Mouse (Mus musculus) gastrocnemius, adult 2 months (tissue): Measurements from ENCODE around the gene Tcp1. TPM values are rescaled to one million over a fixed set of nuclear protein-coding genes. Genes with fewer than 3 reads are reported as not detected.
"Not testable (repeated sequence)": the region's sequence is repeated elsewhere in the genome, so short reads cannot be mapped to it uniquely, and the experiment has no call there.

Source experiments
- DNase-seq: peaks from one replicate; pipeline ENCODE4 v3.0.0; 2022
- H3K27ac ChIP-seq: fragments of 200-600 bp; 2 replicates; pipeline ENCODE4 v1.8.1; 2022; ENCODE audit warnings: mild to moderate bottlenecking
- H3K4me3 ChIP-seq: fragments of 200-600 bp; 2 replicates; pipeline ENCODE4 v1.8.1; 2022; ENCODE audit warnings: mild to moderate bottlenecking, moderate library complexity
- CTCF ChIP-seq: fragments of 200-600 bp; IDR thresholded peaks from 2 replicates; pipeline ENCODE4 v1.8.1; 2022; ENCODE audit warnings: antibody characterized with exemption, mild to moderate bottlenecking, moderate library complexity
- intact Hi-C: fragments of 180-260 bp; cut with DNase I; formaldehyde crosslinking; loops from one replicate; pipeline ENCODE4 v1.15.1; 2025
- total RNA-seq, 2 experiments: library from RNA; stranded (reverse); gene quantifications; 2 replicates each; pipeline ENCODE4 v1.2.3; 2021

Tcp1 gene
- total RNA-seq, 2 experiments from 2014 or later = 175 to 177 TPM

GRCm38 (mm10) chr17:12921073-12921472, 5.6 kb downstream of the Tcp1 start:
- TF ChIP-seq CTCF = no peak
- Histone ChIP-seq H3K27ac (no peak overlapping the region), H3K4me3 (no peak overlapping the region)
- no peak for DNase-seq
- intact Hi-C loops = no loop called here

DNA sequence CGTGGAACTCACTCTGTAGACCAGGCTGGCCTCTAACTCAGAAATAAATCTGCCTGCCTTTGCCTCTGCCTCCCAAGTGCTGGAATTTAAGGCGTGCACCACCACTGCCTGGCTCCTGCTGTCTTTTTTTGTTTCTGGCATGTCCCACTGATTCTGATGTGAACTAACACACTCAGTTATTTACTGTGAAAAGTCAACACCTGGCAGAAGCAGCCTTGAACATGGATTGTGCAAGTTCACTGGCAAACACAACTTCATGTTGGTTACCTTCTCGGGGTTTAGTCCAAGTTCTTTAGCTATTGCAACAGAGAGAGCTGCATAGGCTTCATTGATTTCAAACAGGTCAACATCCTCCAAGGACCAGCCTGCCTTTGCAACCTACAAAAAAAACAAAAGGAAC, 9.5 kb downstream of the Tcp1 start:
- no peak for DNase-seq

GRCm38 (mm10) chr17:12925703-12926180, 10.2 kb downstream of the Tcp1 start:
- DNase-seq = no peak
- TF ChIP-seq CTCF = no peak
- no peak overlapping the region for H3K4me3 ChIP-seq
- no peak overlapping the region for H3K27ac ChIP-seq
- intact Hi-C loops = no loop called here

More for the DNA sequence above, 9.5 kb downstream of the Tcp1 start:
- no peak overlapping the region for H3K27ac ChIP-seq
- H3K4me3 ChIP-seq = no peak overlapping the region
- intact Hi-C loops = no loop called here
- TF ChIP-seq CTCF = no peak

DNA sequence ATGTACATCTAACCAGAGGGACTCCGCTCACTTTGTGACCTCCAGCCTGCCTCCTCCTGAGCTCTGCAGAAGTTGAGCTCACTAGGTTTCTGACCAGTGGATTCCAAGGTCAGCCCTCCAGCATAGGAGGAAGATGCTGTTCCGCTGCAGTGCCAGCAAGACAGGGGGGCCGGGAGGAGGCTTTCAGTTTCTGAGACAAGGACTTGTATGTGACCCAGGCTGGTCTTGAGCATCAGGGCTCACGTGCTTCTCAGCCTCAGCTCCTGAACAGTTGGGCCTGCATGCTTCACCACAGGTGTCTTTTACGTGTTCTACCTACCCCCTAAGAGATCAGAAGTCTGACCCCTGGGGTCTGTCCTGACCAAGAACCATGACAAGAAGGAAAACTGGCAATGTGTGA, 16.1 kb downstream of the Tcp1 start:
- H3K4me3 ChIP-seq, DNase-seq, intact Hi-C loops, H3K27ac ChIP-seq: not testable (repeated sequence)

- no peak overlapping the region for H3K4me3 ChIP-seq
- H3K27ac ChIP-seq = no peak overlapping the region
- intact Hi-C loops = no loop called here
- no peak for DNase-seq
- no peak for TF ChIP-seq CTCF
Observed at GRCm38 (mm10) chr17:12935719-12936118, 20.2 kb downstream of the Tcp1 start.

DNA sequence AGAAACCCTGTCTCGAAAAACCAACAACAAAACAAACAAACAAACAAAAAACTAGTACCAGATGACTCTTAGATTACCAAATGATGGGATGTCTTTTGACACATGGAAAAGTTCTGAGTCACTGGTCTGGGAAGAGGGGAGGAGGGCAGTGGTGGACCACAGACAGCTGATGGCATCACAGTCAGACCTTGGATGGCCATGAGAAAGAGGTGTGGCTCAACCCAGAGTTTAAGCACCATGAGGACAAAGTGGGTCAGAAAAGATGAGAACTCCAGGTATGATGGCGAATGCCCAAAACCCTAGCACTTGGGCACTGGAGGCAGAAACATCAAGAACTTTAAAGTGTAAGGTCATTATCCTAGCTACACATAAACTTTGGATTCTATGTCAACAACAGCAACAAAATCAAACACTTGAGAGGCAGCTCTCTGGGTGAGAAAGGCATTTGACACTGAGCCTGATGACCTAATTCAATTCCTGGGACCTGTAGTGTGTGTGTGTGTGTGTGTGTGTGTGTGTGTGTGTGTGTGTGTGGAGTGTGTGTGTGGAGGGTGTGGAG, 22.0 kb downstream of the Tcp1 start:
- TF ChIP-seq CTCF = no peak
- DNase-seq = no peak
- intact Hi-C loops = no loop called here
- no peak overlapping the region for H3K27ac ChIP-seq
- no peak overlapping the region for H3K4me3 ChIP-seq

- no peak for DNase-seq
- intact Hi-C loops = no loop called here
- TF ChIP-seq CTCF = no peak
- Histone ChIP-seq H3K4me3 (no peak overlapping the region), H3K27ac (no peak overlapping the region)
Observed at GRCm38 (mm10) chr17:12938077-12938476, 22.6 kb downstream of the Tcp1 start.

DNA sequence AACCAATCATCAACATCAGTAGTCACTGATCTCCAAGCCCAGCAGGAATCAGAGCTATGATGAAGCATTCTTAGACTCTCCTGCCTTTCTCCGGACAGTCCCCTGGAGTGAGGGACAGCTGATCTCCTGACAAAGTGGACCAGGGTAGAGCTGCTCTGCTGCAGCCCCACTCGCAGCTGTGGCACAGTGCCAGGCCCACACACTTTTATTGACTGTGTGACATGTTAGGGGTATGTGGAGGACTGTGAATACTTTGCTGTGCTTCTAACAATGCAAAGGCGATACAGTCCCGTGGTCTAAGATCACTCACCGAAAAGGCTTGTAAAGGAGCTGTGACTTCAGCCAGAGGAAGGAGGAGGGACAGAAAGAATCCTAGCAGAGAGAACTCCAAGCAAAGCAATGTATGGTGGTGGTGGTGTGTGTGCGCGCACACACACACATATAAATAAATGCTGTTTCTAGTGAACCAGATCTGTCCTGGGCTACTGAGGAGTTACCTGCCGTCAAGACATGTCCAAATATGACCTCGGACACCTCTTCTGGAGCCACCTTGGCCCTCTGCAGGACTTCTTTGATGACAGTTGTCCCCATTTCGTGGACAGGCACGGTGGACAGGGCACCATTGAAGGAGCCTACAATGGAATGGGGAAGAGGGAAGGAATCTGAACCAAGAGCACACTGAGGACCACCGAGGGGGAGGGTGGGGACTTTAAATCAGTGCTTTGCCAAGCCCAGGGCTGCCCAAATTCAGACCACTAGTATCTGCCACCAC, 24.1 kb downstream of the Tcp1 start:
- peak overlapping the region; percentile 65 for H3K4me3 ChIP-seq
- DNase-seq, intact Hi-C loops, H3K27ac ChIP-seq: not testable (repeated sequence)

- peak within 1 kb of the TSS; percentile 65 for H3K4me3 ChIP-seq
- peak within 1 kb of the TSS; percentile 38; the same call in 1 of the 2 replicates for H3K27ac ChIP-seq
- no peak for TF ChIP-seq CTCF
- DNase-seq = peak; percentile 31
- intact Hi-C loops = no loop called here
Observed at GRCm38 (mm10) chr17:12940151-12940805, 24.8 kb downstream of the Tcp1 start, which contains the start of gene Acat3. Gene Acat3 (minus strand): TSS chr17:12940600.

- Histone ChIP-seq H3K4me3 (no peak overlapping the region), H3K27ac (no peak overlapping the region)
- no peak for DNase-seq
- no peak for TF ChIP-seq CTCF
- intact Hi-C loops = no loop called here
Observed at GRCm38 (mm10) chr17:12941543-12942260, 26.2 kb downstream of the Tcp1 start.

DNA sequence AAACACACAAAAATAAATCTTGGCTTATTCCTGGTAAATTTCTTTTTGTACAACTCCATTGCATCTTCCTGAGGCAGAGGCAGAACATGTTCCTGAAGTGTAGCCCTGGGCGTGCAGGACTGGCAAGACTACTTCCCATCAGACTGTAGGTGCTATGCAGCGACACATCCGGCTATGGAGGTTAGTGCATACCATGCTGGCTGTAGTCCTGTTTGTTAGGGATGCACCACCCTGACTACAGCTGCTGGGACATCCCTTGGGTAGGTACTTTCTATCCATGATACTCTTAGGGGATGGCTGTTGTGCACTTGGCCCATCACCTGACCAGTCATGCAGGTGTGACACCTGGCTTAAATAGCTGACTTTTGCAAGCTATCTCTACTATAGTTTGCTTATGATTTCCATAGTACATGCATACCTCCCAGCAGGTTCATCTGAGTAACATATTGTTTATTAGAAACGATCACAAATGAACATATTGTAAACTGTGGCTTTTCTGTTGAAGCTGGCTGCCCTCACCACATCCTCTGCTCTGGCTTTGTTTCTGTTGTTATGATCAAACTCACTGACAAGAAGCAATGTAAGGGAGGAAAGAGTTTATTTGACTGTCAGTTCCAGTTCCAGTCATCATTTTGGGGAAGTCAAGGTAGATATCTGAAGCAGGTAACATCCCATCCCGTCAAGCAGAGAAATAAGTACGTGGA, 27.1 kb downstream of the Tcp1 start:
- H3K4me3 ChIP-seq = no peak overlapping the region

DNA sequence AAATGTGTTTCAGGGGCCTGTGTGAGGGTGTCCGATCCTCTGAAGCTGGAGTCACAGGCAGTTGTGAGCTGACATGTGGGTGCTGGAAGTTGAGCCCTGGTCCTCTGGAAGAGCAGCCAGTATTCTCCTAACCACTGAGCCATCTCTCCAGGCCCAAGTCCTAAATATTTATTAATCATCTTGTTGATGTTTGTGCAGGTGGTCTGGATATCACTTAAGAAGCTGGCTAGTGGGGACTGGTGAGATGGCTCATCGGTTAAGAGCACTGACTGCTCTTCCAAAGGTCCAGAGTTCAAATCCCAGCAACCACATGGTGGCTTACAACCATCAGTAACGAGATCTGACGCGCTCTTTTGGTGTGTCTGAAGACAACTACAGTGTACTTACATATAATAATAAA, 34.2 kb downstream of the Tcp1 start:
- no peak overlapping the region for H3K4me3 ChIP-seq
- intact Hi-C loops = no loop called here
- DNase-seq = no peak
- no peak for TF ChIP-seq CTCF
- no peak overlapping the region for H3K27ac ChIP-seq

More for the DNA sequence above, 27.1 kb downstream of the Tcp1 start:
- TF ChIP-seq CTCF = no peak
- no peak for DNase-seq
- no peak overlapping the region for H3K27ac ChIP-seq
- intact Hi-C loops = no loop called here
